Mouse (Mus musculus): Measurements from ENCODE around the gene Caln1. TPM values are rescaled to one million over a fixed set of nuclear protein-coding genes. Genes with fewer than 3 reads are reported as not detected.

Gene Caln1
- total RNA-seq, 1 experiment: not detected

DNA sequence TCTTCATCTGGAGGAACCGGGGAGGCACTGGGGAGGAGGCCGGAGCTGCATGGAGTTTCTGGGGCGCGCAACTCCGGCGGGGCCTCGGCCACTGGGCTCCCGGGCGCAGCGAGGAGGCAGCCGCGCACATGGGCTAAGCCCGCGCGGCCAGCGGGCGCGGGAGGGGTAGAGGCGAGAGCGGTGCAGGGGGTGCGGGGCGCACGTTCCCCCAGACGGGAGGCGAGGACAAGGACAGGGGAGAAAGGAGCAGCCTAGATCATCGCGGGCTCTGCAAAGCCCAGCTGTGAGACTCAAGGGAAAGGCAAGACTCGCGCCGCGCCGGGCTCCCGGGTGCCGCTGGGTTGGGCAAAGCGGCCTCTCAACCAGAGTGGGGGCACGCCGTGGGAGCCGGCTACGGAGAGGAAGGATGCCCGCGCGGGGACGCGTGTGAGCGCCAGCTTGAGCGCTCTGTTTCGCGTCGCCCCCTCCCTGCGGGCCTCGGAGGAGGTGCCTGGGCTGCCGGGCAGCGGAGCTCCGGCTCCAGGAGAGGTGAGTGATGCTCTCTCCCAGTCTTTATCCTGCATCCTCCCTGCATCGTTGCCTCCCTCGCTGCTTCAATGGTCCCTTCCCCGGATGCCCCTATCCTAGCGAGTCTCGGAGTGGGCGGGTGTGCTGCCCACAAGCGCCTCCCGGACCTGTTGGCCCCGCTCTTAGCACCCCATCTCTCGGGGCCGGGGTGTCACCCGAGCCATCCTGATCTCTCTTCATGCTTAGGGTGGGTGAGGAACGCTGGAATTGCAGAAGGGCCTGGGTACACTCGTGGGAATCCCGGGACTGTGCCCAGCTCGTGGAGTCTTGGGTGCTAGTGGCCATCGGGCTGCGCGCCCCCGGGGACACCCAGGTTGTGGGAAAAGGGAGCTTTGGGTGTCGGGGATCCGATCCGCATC, 79.9 kb downstream of the Caln1 start:
- H3K27ac ChIP-seq (ENCODE audit: insufficient read depth, low read depth, low read length, poor library complexity, severe bottlenecking): no peak overlapping the region
- DNase-seq (ENCODE audit: low read depth, low spot score): no peak

GRCm38 (mm10) chr5:130450031-130450541, 80.8 kb downstream of the Caln1 start:
- H3K9ac ChIP-seq (ENCODE audit: insufficient read depth, low read depth, low read length, poor library complexity, severe bottlenecking): no peak overlapping the region
- H3K4me1 ChIP-seq (ENCODE audit: control insufficient read depth in 2 of 2, insufficient read depth in 2 of 2, low read length in 2 of 2, poor library complexity in 1 of 2): peaks cover 0 to 4% of the 10 kb centered on the region in 2 experiments; a peak in 1 of 4 replicates
- no peak overlapping the region for H3K27ac ChIP-seq (ENCODE audit: insufficient read depth, low read depth, low read length, poor library complexity, severe bottlenecking)
- in situ Hi-C loops (cut with MboI; ENCODE audit: low sequenced_read_pairs in 2 of 2, unreplicated experiment in 2 of 2): no loop called here
- no peak for DNase-seq (ENCODE audit: low read depth, low spot score)
- peak overlapping the region in 1 of 2 experiments; percentile 65; a peak in 1 of 4 replicates for H3K4me3 ChIP-seq (ENCODE audit: insufficient read depth in 1 of 2, low read depth in 1 of 2, low read length in 2 of 2, poor library complexity in 1 of 2, severe bottlenecking in 1 of 2)
- TF ChIP-seq CHD2 (IDR thresholded peaks at IDR 0.05; ENCODE audit: low read depth, low read length) (no peak), ZNF384 (IDR thresholded peaks at IDR 0.05; ENCODE audit: low read depth, low read length) (no peak), HCFC1 (IDR thresholded peaks at IDR 0.05; ENCODE audit: borderline replicate concordance, insufficient read depth, low read length) (no peak), MAFK (IDR thresholded peaks at IDR 0.05; ENCODE audit: insufficient read depth, low read depth, low read length) (no peak), ZC3H11A (IDR thresholded peaks at IDR 0.05; ENCODE audit: borderline replicate concordance, low read depth, low read length) (no peak)
- no peaks in the 10 kb centered on the region for H3K9me3 ChIP-seq (ENCODE audit: control insufficient read depth, insufficient read depth, low read depth, low read length)
- H3K36me3 ChIP-seq (ENCODE audit: control insufficient read depth, insufficient read depth, low read length, poor library complexity, severe bottlenecking): no peaks in the 10 kb centered on the region

More for the DNA sequence above, 79.9 kb downstream of the Caln1 start:
- H3K4me3 ChIP-seq (ENCODE audit: insufficient read depth in 1 of 2, low read depth in 1 of 2, low read length in 2 of 2, poor library complexity in 1 of 2, severe bottlenecking in 1 of 2): peak overlapping the region; percentile 65 to 66
- in situ Hi-C loops (cut with MboI; ENCODE audit: low sequenced_read_pairs in 2 of 2, unreplicated experiment in 2 of 2): no loop called here
- H3K9me3 ChIP-seq (ENCODE audit: control insufficient read depth, insufficient read depth, low read depth, low read length): no peaks in the 10 kb centered on the region
- TF ChIP-seq ZC3H11A (IDR thresholded peaks at IDR 0.05; ENCODE audit: borderline replicate concordance, low read depth, low read length) (no peak), MAFK (IDR thresholded peaks at IDR 0.05; ENCODE audit: insufficient read depth, low read depth, low read length) (no peak), HCFC1 (IDR thresholded peaks at IDR 0.05; ENCODE audit: borderline replicate concordance, insufficient read depth, low read length) (no peak), ZNF384 (IDR thresholded peaks at IDR 0.05; ENCODE audit: low read depth, low read length) (no peak)
- peaks cover 0 to 4% of the 10 kb centered on the region in 2 experiments; a peak in 1 of 4 replicates for H3K4me1 ChIP-seq (ENCODE audit: control insufficient read depth in 2 of 2, insufficient read depth in 2 of 2, low read length in 2 of 2, poor library complexity in 1 of 2)
- peak overlapping the region; percentile 1; the same call in 1 of the 2 replicates for H3K9ac ChIP-seq (ENCODE audit: insufficient read depth, low read depth, low read length, poor library complexity, severe bottlenecking)
- H3K36me3 ChIP-seq (ENCODE audit: control insufficient read depth, insufficient read depth, low read length, poor library complexity, severe bottlenecking): no peaks in the 10 kb centered on the region

- Histone ChIP-seq H3K36me3 (ENCODE audit: control insufficient read depth, insufficient read depth, low read length, poor library complexity, severe bottlenecking) (no peaks in the 10 kb centered on the region), H3K4me1 (ENCODE audit: control insufficient read depth in 2 of 2, insufficient read depth in 2 of 2, low read length in 2 of 2, poor library complexity in 1 of 2) (no peaks in the 10 kb centered on the region), H3K4me3 (ENCODE audit: insufficient read depth in 1 of 2, low read depth in 1 of 2, low read length in 2 of 2, poor library complexity in 1 of 2, severe bottlenecking in 1 of 2) (no peak overlapping the region), H3K27ac (ENCODE audit: insufficient read depth, low read depth, low read length, poor library complexity, severe bottlenecking) (no peak overlapping the region), H3K9me3 (ENCODE audit: control insufficient read depth, insufficient read depth, low read depth, low read length) (no peaks in the 10 kb centered on the region), H3K9ac (ENCODE audit: insufficient read depth, low read depth, low read length, poor library complexity, severe bottlenecking) (no peak overlapping the region)
- no peak for DNase-seq (ENCODE audit: low read depth, low spot score)
- in situ Hi-C loops (cut with MboI; ENCODE audit: low sequenced_read_pairs in 2 of 2, unreplicated experiment in 2 of 2): no loop called here
- TF ChIP-seq ZNF384 (IDR thresholded peaks at IDR 0.05; ENCODE audit: low read depth, low read length) (no peak), MAFK (IDR thresholded peaks at IDR 0.05; ENCODE audit: insufficient read depth, low read depth, low read length) (no peak), CHD2 (IDR thresholded peaks at IDR 0.05; ENCODE audit: low read depth, low read length) (no peak), ZC3H11A (IDR thresholded peaks at IDR 0.05; ENCODE audit: borderline replicate concordance, low read depth, low read length) (no peak), HCFC1 (IDR thresholded peaks at IDR 0.05; ENCODE audit: borderline replicate concordance, insufficient read depth, low read length) (no peak)
These were observed 88.8 kb downstream of the Caln1 start for GRCm38 (mm10) chr5:130458076-130458475.

- no peaks in the 10 kb centered on the region for H3K36me3 ChIP-seq (ENCODE audit: control insufficient read depth, insufficient read depth, low read length, poor library complexity, severe bottlenecking)
- DNase-seq (ENCODE audit: low read depth, low spot score): no peak
- in situ Hi-C loops (cut with MboI; ENCODE audit: low sequenced_read_pairs in 2 of 2, unreplicated experiment in 2 of 2): no loop called here
- H3K9ac ChIP-seq (ENCODE audit: insufficient read depth, low read depth, low read length, poor library complexity, severe bottlenecking): no peak overlapping the region
- no peak overlapping the region for H3K27ac ChIP-seq (ENCODE audit: insufficient read depth, low read depth, low read length, poor library complexity, severe bottlenecking)
- no peaks in the 10 kb centered on the region for H3K9me3 ChIP-seq (ENCODE audit: control insufficient read depth, insufficient read depth, low read depth, low read length)
- TF ChIP-seq CHD2 (IDR thresholded peaks at IDR 0.05; ENCODE audit: low read depth, low read length) (no peak), HCFC1 (IDR thresholded peaks at IDR 0.05; ENCODE audit: borderline replicate concordance, insufficient read depth, low read length) (no peak), ZC3H11A (IDR thresholded peaks at IDR 0.05; ENCODE audit: borderline replicate concordance, low read depth, low read length) (no peak), ZNF384 (IDR thresholded peaks at IDR 0.05; ENCODE audit: low read depth, low read length) (no peak), MAFK (IDR thresholded peaks at IDR 0.05; ENCODE audit: insufficient read depth, low read depth, low read length) (no peak)
- no peaks in the 10 kb centered on the region for H3K4me1 ChIP-seq (ENCODE audit: control insufficient read depth in 2 of 2, insufficient read depth in 2 of 2, low read length in 2 of 2, poor library complexity in 1 of 2)
- H3K4me3 ChIP-seq (ENCODE audit: insufficient read depth in 1 of 2, low read depth in 1 of 2, low read length in 2 of 2, poor library complexity in 1 of 2, severe bottlenecking in 1 of 2): no peak overlapping the region
These were observed 103.0 kb downstream of the Caln1 start for GRCm38 (mm10) chr5:130472209-130472608.
